Comparison of ENCODE assay signal across 8 mouse cellular contexts in genomic region chr9:66513150-66513549, GRCm38 (mm10). TPM values are rescaled to one million over a fixed set of nuclear protein-coding genes. Genes with fewer than 3 reads are reported as not detected.
DNase-seq lines count a peak whose midpoint lies in the region; ATAC-seq and TF ChIP-seq lines count a peak whose summit lies in the region.

No protein-coding gene starts in this region.

- H3K36me3 ChIP-seq in liver, adult 2 months (ENCODE audit: control insufficient read depth, insufficient read depth, low read length) = peaks cover 20% of the 10 kb centered on the region
- H3K36me3 ChIP-seq in forebrain, embryonic 12.5 days (replicated peaks) = peaks cover 60% of the 10 kb centered on the region
- peaks cover 18% of the 10 kb centered on the region for H3K36me3 ChIP-seq in intestine, embryonic 16.5 days (ENCODE audit: control insufficient read depth, insufficient read depth, low read length)
- H3K36me3 ChIP-seq in neural tube, embryonic 13.5 days = peaks cover 66% of the 10 kb centered on the region

- no peak overlapping the region for H3K9ac ChIP-seq in liver, adult 2 months (ENCODE audit: low read depth, low read length)
- no peak overlapping the region for H3K9ac ChIP-seq in forebrain, embryonic 12.5 days
- H3K9ac ChIP-seq in intestine, embryonic 16.5 days (ENCODE audit: low read depth, low read length) = 0 out of 2 replicates have a peak overlapping the region, but pooled peaks have one; percentile 55
- peak overlapping the region; percentile 89 for H3K9ac ChIP-seq in neural tube, embryonic 13.5 days

- H3K79me2 ChIP-seq in liver, adult 2 months (ENCODE audit: control insufficient read depth, insufficient read depth, low read length) = no peaks in the 10 kb centered on the region

- H3K27me3 ChIP-seq in liver, adult 2 months (ENCODE audit: control insufficient read depth, insufficient read depth, low read length) = no peaks in the 10 kb centered on the region
- no peaks in the 10 kb centered on the region for H3K27me3 ChIP-seq in forebrain, embryonic 12.5 days
- no peaks in the 10 kb centered on the region for H3K27me3 ChIP-seq in intestine, embryonic 16.5 days (replicated peaks; ENCODE audit: control insufficient read depth, insufficient read depth, low read length)
- no peaks in the 10 kb centered on the region for H3K27me3 ChIP-seq in neural tube, embryonic 13.5 days

- H3K9me3 ChIP-seq in forebrain, embryonic 12.5 days = no peaks in the 10 kb centered on the region
- H3K9me3 ChIP-seq in intestine, embryonic 16.5 days (ENCODE audit: control insufficient read depth, low read length) = no peaks in the 10 kb centered on the region
- no peaks in the 10 kb centered on the region for H3K9me3 ChIP-seq in neural tube, embryonic 13.5 days

- TF ChIP-seq POLR2A in liver, adult 2 months (IDR thresholded peaks at IDR 0.05; ENCODE audit: extremely low read depth, insufficient read depth, low read length) = no peak

- no peak for DNase-seq in liver, adult 2 months (ENCODE audit: extremely low read depth, low read depth, low spot score)
- DNase-seq in liver = no peak
- DNase-seq in adrenal gland, postnatal 36 days = peak; percentile 36 to 42
- no peak for DNase-seq in frontal cortex, postnatal 14 days (ENCODE audit: low spot score in 2 of 2)
- no peak for DNase-seq in spleen, postnatal 10 days (ENCODE audit: low spot score in 2 of 2)

- no peak overlapping the region for H3K4me3 ChIP-seq in liver, adult 2 months (ENCODE audit: insufficient read depth, low read depth, low read length)
- no peak overlapping the region for H3K4me3 ChIP-seq in forebrain, embryonic 12.5 days (replicated peaks)
- peak overlapping the region; percentile 62 for H3K4me3 ChIP-seq in intestine, embryonic 16.5 days (ENCODE audit: low read length)
- 0 out of 2 replicates have a peak overlapping the region, but pooled peaks have one; percentile 63 for H3K4me3 ChIP-seq in neural tube, embryonic 13.5 days

- no peak for ATAC-seq in forebrain, embryonic 12.5 days (ENCODE audit: low FRiP score)
- no peak for ATAC-seq in intestine, embryonic 16.5 days
- no peak for ATAC-seq in neural tube, embryonic 13.5 days (ENCODE audit: low read depth)

- peaks cover 15% of the 10 kb centered on the region for H3K4me1 ChIP-seq in liver, adult 2 months (ENCODE audit: control insufficient read depth, insufficient read depth, low read length)
- H3K4me1 ChIP-seq in forebrain, embryonic 12.5 days = peaks cover 25% of the 10 kb centered on the region
- H3K4me1 ChIP-seq in intestine, embryonic 16.5 days (ENCODE audit: control insufficient read depth, insufficient read depth, low read length) = peaks cover 33% of the 10 kb centered on the region
- H3K4me1 ChIP-seq in neural tube, embryonic 13.5 days (replicated peaks) = peaks cover 34% of the 10 kb centered on the region

- TF ChIP-seq CTCF in liver, adult 2 months (IDR thresholded peaks at IDR 0.05; ENCODE audit: low read depth, low read length) = 0 out of 2 replicates have a peak, but pooled peaks have one; percentile 4

- H3K27ac ChIP-seq in liver, adult 2 months (replicated peaks; ENCODE audit: insufficient read depth, low read depth, low read length) = 0 out of 2 replicates have a peak overlapping the region, but pooled peaks have one; percentile 20
- peak overlapping the region; percentile 97; the same call in 1 of the 2 replicates for H3K27ac ChIP-seq in forebrain, embryonic 12.5 days
- peak overlapping the region; percentile 98 for H3K27ac ChIP-seq in intestine, embryonic 16.5 days (ENCODE audit: low read length)
- peak overlapping the region; percentile 98 for H3K27ac ChIP-seq in neural tube, embryonic 13.5 days (replicated peaks)

- no peak overlapping the region for H3K4me2 ChIP-seq in forebrain, embryonic 12.5 days
- H3K4me2 ChIP-seq in intestine, embryonic 16.5 days (ENCODE audit: low read depth, low read length) = peak overlapping the region; percentile 91
- H3K4me2 ChIP-seq in neural tube, embryonic 13.5 days = peak overlapping the region; percentile 98

RNA-seq across cellular contexts. Expression of gene Fbxl22, which starts 1.2 kb away (rescaled TPM):
- total RNA-seq in liver, adult 2 months (2014; rRNA removed) = 0.18 and 0.27 TPM in 2 replicates
- polyA plus RNA-seq in liver, adult 2 months (2012; rRNA removed) = 0.34 and 0.39 TPM in 2 replicates
- total RNA-seq in adrenal gland, postnatal 36 days (2021) = under 1 TPM; 0.30 to 0.63 TPM
- 2.4 TPM in 2 replicates for polyA plus RNA-seq in forebrain, embryonic 12.5 days (2016; fragmentation: Nextera tagmentation; extraction: Ambion mirVana)
- polyA plus RNA-seq in intestine, embryonic 16.5 days (2015; fragmentation: Nextera tagmentation; extraction: Ambion mirVana) = 12.7 and 14.1 TPM in 2 replicates
- 1.2 and 1.7 TPM in 2 replicates for polyA plus RNA-seq in neural tube, embryonic 13.5 days (2015; fragmentation: Nextera tagmentation; extraction: Ambion mirVana)

Comparison
In these comparisons a context has a peak if more than half of its experiments do, and no peak if none do; other contexts are left out.
1. DNase-seq: peak in adrenal gland, postnatal 36 days (2 of 2); none in liver, adult 2 months (single experiment), liver (single experiment), frontal cortex, postnatal 14 days (0 of 2) and spleen, postnatal 10 days (0 of 2).
2. H3K27ac ChIP-seq: peak in every context shown above with its lines; median percentile 98 in intestine, embryonic 16.5 days; 98 in neural tube, embryonic 13.5 days; 97 in forebrain, embryonic 12.5 days; 20 in liver, adult 2 months.
3. H3K4me3 ChIP-seq: peak in intestine, embryonic 16.5 days (single experiment) and neural tube, embryonic 13.5 days (single experiment); none in liver, adult 2 months (single experiment) and forebrain, embryonic 12.5 days (single experiment).
4. H3K9ac ChIP-seq: peak in intestine, embryonic 16.5 days (single experiment) and neural tube, embryonic 13.5 days (single experiment); none in liver, adult 2 months (single experiment) and forebrain, embryonic 12.5 days (single experiment).